Mouse (Mus musculus) liver, adult 2 months (tissue): ENCODE results near the gene Th.

Source experiments
- CTCF ChIP-seq: fragments of 200-500 bp; IDR thresholded peaks from 2 replicates; pipeline ENCODE4 v1.5.1; 2011; ENCODE audit warnings: low read depth, low read length, control low read depth
- POLR2A ChIP-seq: fragments of 200-500 bp; IDR thresholded peaks from 2 replicates; pipeline ENCODE4 v1.6.1; 2011; ENCODE audit warnings: low read length, control low read depth; ENCODE audit not compliant: insufficient read depth; ENCODE audit errors: extremely low read depth

- TF ChIP-seq CTCF (no peak), POLR2A (no peak)
These were observed 25.1 kb upstream of the Th start for GRCm38 (mm10) chr7:142956018-142956417.
